Mouse (Mus musculus): Measurements from ENCODE around the gene Trrap. TPM values are rescaled to one million over a fixed set of nuclear protein-coding genes. Genes with fewer than 3 reads are reported as not detected.

The Trrap gene
- polyA plus RNA-seq, 2 experiments, result 11.7 to 20.4 TPM

- ATAC-seq (ENCODE audit: insufficient read depth) (no peak), DNase-seq (ENCODE audit: low read depth in 3 of 3, low spot score in 3 of 3) (no peak)
- 16% methylated on average over 8 of the region's 8 CpGs for WGBS (ENCODE audit: insufficient replicate concordance)
- no peaks in the 10 kb centered on the region for H3K9me3 ChIP-seq (ENCODE audit: control insufficient read depth, low read length)
- 0 out of 4 replicates have a peak, but pooled peaks cover 0 to 4% of the 10 kb centered on the region in 2 experiments for H3K4me1 ChIP-seq (replicated peaks; ENCODE audit: control insufficient read depth in 2 of 2, insufficient read depth in 2 of 2, low read length in 1 of 2)
- TF ChIP-seq CTCF (IDR thresholded peaks at IDR 0.05; ENCODE audit: low read depth) (no peak), EP300 (IDR thresholded peaks at IDR 0.05; ENCODE audit: low read depth) (no peak)
- peaks cover 11% of the 10 kb centered on the region for H3K27me3 ChIP-seq (ENCODE audit: control insufficient read depth, insufficient read depth, low read length)
- H3K4me3 ChIP-seq (ENCODE audit: insufficient read depth in 1 of 2, low read depth in 2 of 2, low read length in 2 of 2), result no peak overlapping the region
- no peaks in the 10 kb centered on the region for H3K36me3 ChIP-seq (replicated peaks; ENCODE audit: control insufficient read depth, insufficient read depth, low read depth)
- H3K27ac ChIP-seq, result no peak overlapping the region
- H3K4me2 ChIP-seq (ENCODE audit: low read depth), result no peak overlapping the region
- H3K9ac ChIP-seq (replicated peaks), result no peak overlapping the region
Observed at GRCm38 (mm10) chr5:144758422-144758821, 9.1 kb upstream of the Trrap start.

GRCm38 (mm10) chr5:144761161-144761868 is 6.2 kb upstream of the Trrap start, which contains the start of gene Tmem130:
TSS of gene Tmem130 (minus strand) at chr5:144761818.
- no peak within 1 kb of the TSS for H3K4me3 ChIP-seq (ENCODE audit: insufficient read depth in 1 of 2, low read depth in 2 of 2, low read length in 2 of 2)
- H3K4me2 ChIP-seq (ENCODE audit: low read depth), result peak within 1 kb of the TSS; percentile 25; the same call in 1 of the 2 replicates
- DNase-seq (ENCODE audit: low read depth in 3 of 3, low spot score in 3 of 3), result no peak
- H3K9ac ChIP-seq (replicated peaks), result no peak within 1 kb of the TSS
- no peak; the same call in 1 of the 2 replicates for ATAC-seq (ENCODE audit: insufficient read depth)
- H3K9me3 ChIP-seq (ENCODE audit: control insufficient read depth, low read length), result no peaks in the 10 kb centered on the region
- H3K36me3 ChIP-seq (replicated peaks; ENCODE audit: control insufficient read depth, insufficient read depth, low read depth), result no peaks in the 10 kb centered on the region
- no peak for TF ChIP-seq EP300 (IDR thresholded peaks at IDR 0.05; ENCODE audit: low read depth)
- no peak for TF ChIP-seq CTCF (IDR thresholded peaks at IDR 0.05; ENCODE audit: low read depth)
- no peak within 1 kb of the TSS for H3K27ac ChIP-seq
- 3% methylated on average over 32 of the region's 38 CpGs for WGBS (ENCODE audit: insufficient replicate concordance)
- no peaks in the 10 kb centered on the region for H3K4me1 ChIP-seq (replicated peaks; ENCODE audit: control insufficient read depth in 2 of 2, insufficient read depth in 2 of 2, low read length in 1 of 2)
- peaks cover 11% of the 10 kb centered on the region for H3K27me3 ChIP-seq (ENCODE audit: control insufficient read depth, insufficient read depth, low read length)

- DNase-seq (ENCODE audit: low read depth in 3 of 3, low spot score in 3 of 3) (no peak), ATAC-seq (ENCODE audit: insufficient read depth) (no peak)
- no peaks in the 10 kb centered on the region for H3K36me3 ChIP-seq (replicated peaks; ENCODE audit: control insufficient read depth, insufficient read depth, low read depth)
- H3K27ac ChIP-seq, result no peak overlapping the region
- TF ChIP-seq EP300 (IDR thresholded peaks at IDR 0.05; ENCODE audit: low read depth) (no peak), CTCF (IDR thresholded peaks at IDR 0.05; ENCODE audit: low read depth) (no peak)
- 41% methylated on average over 7 of the region's 7 CpGs for WGBS (ENCODE audit: insufficient replicate concordance)
- peaks cover 10% of the 10 kb centered on the region for H3K27me3 ChIP-seq (ENCODE audit: control insufficient read depth, insufficient read depth, low read length)
- H3K4me2 ChIP-seq (ENCODE audit: low read depth), result no peak overlapping the region
- no peaks in the 10 kb centered on the region for H3K9me3 ChIP-seq (ENCODE audit: control insufficient read depth, low read length)
- no peak overlapping the region for H3K4me3 ChIP-seq (ENCODE audit: insufficient read depth in 1 of 2, low read depth in 2 of 2, low read length in 2 of 2)
- H3K9ac ChIP-seq (replicated peaks), result no peak overlapping the region
- H3K4me1 ChIP-seq (replicated peaks; ENCODE audit: control insufficient read depth in 2 of 2, insufficient read depth in 2 of 2, low read length in 1 of 2), result peaks cover 5 to 15% of the 10 kb centered on the region in 2 experiments; a peak in 3 of 4 replicates
Observed at GRCm38 (mm10) chr5:144766026-144766425, 1.5 kb upstream of the Trrap start.

GRCm38 (mm10) chr5:144766646-144767045 is 886 bp upstream of the Trrap start:
- H3K4me3 ChIP-seq (ENCODE audit: insufficient read depth in 1 of 2, low read depth in 2 of 2, low read length in 2 of 2), result no peak overlapping the region
- DNase-seq (ENCODE audit: low read depth in 3 of 3, low spot score in 3 of 3) (no peak), ATAC-seq (ENCODE audit: insufficient read depth) (no peak)
- H3K9me3 ChIP-seq (ENCODE audit: control insufficient read depth, low read length), result no peaks in the 10 kb centered on the region
- H3K4me1 ChIP-seq (replicated peaks; ENCODE audit: control insufficient read depth in 2 of 2, insufficient read depth in 2 of 2, low read length in 1 of 2), result peaks cover 5 to 15% of the 10 kb centered on the region in 2 experiments; a peak in 3 of 4 replicates
- 66% methylated on average over 11 of the region's 11 CpGs for WGBS (ENCODE audit: insufficient replicate concordance)
- H3K27ac ChIP-seq, result no peak overlapping the region
- H3K36me3 ChIP-seq (replicated peaks; ENCODE audit: control insufficient read depth, insufficient read depth, low read depth), result peaks cover 1% of the 10 kb centered on the region; the same call in 1 of the 2 replicates
- TF ChIP-seq CTCF (IDR thresholded peaks at IDR 0.05; ENCODE audit: low read depth) (no peak), EP300 (IDR thresholded peaks at IDR 0.05; ENCODE audit: low read depth) (no peak)
- H3K27me3 ChIP-seq (ENCODE audit: control insufficient read depth, insufficient read depth, low read length), result peaks cover 3% of the 10 kb centered on the region; the same call in 1 of the 2 replicates
- H3K4me2 ChIP-seq (ENCODE audit: low read depth), result no peak overlapping the region
- no peak overlapping the region for H3K9ac ChIP-seq (replicated peaks)
